Mouse (Mus musculus) forebrain, embryonic 13.5 days (tissue): ENCODE results near the gene Kcnj14. TPM values are rescaled to one million over a fixed set of nuclear protein-coding genes. Genes with fewer than 3 reads are reported as not detected.

Source experiments
- ATAC-seq: fragments of 200-750 bp; cut with Nextera tagmentation; 2 replicates; pipeline ENCODE4 v1.8.0; 2017
- H3K27ac ChIP-seq: fragments of 300-500 bp; sonication (generic); 2 replicates; pipeline ENCODE4 v1.5.1; 2015; ENCODE audit warnings: inconsistent platforms, mild to moderate bottlenecking, moderate library complexity
- H3K27me3 ChIP-seq: fragments of 300-500 bp; sonication (generic); 2 replicates; pipeline ENCODE4 v1.6.1; 2015; ENCODE audit warnings: mild to moderate bottlenecking, inconsistent platforms
- H3K36me3 ChIP-seq: fragments of 300-500 bp; sonication (generic); 2 replicates; pipeline ENCODE4 v1.6.1; 2015; ENCODE audit warnings: mild to moderate bottlenecking, inconsistent platforms; ENCODE audit not compliant: poor library complexity, severe bottlenecking
- H3K4me1 ChIP-seq: fragments of 300-500 bp; sonication (generic); 2 replicates; pipeline ENCODE4 v1.6.1; 2015; ENCODE audit warnings: inconsistent platforms
- H3K4me2 ChIP-seq: fragments of 300-500 bp; sonication (generic); 2 replicates; pipeline ENCODE4 v1.6.1; 2015; ENCODE audit warnings: inconsistent platforms, mild to moderate bottlenecking, moderate library complexity
- H3K4me3 ChIP-seq: fragments of 300-500 bp; sonication (generic); 2 replicates; pipeline ENCODE4 v1.5.1; 2015; ENCODE audit warnings: mild to moderate bottlenecking, inconsistent platforms
- H3K9ac ChIP-seq: fragments of 300-500 bp; sonication (generic); 2 replicates; pipeline ENCODE4 v1.6.1; 2015; ENCODE audit warnings: mild to moderate bottlenecking, inconsistent platforms
- H3K9me3 ChIP-seq: fragments of 300-500 bp; sonication (generic); replicated peaks from 2 replicates; pipeline ENCODE4 v1.6.1; 2016; ENCODE audit warnings: inconsistent platforms
- WGBS: fragments of 180-500 bp; shearing (Covaris S2); methylation state at CpG from one replicate; pipeline ENCODE4 v1.1.7; 2015; 5-methylcytosine and 5-hydroxymethylcytosine counted together
- polyA plus RNA-seq: library from polyadenylated mRNA; unstranded; fragments of >200 nt; fragmentation: Nextera tagmentation; extraction: Ambion mirVana; gene quantifications from 2 replicates; pipeline ENCODE4 v1.2.1, GENCODE M21; 2015

Gene Kcnj14
- polyA plus RNA-seq, 1 experiment from 2014 or later, result 0.49 TPM

GRCm38 (mm10) chr7:45791756-45792490, 32.7 kb downstream of the Kcnj14 start:
- peaks cover 19% of the 10 kb centered on the region for H3K27me3 ChIP-seq
- H3K4me1 ChIP-seq, result peaks cover 10% of the 10 kb centered on the region
- H3K4me3 ChIP-seq, result no peak overlapping the region
- peaks cover 97% of the 10 kb centered on the region for H3K36me3 ChIP-seq
- H3K9ac ChIP-seq, result no peak overlapping the region
- WGBS, result 81% methylated on average over 17 of the region's 17 CpGs
- H3K4me2 ChIP-seq, result no peak overlapping the region
- no peaks in the 10 kb centered on the region for H3K9me3 ChIP-seq
- no peak for ATAC-seq
- H3K27ac ChIP-seq, result no peak overlapping the region

- Histone ChIP-seq H3K4me3 (no peak overlapping the region), H3K4me1 (peaks cover 17% of the 10 kb centered on the region), H3K27ac (no peak overlapping the region), H3K27me3 (peaks cover 7% of the 10 kb centered on the region; the same call in 1 of the 2 replicates), H3K9ac (no peak overlapping the region), H3K36me3 (peaks cover 85% of the 10 kb centered on the region), H3K4me2 (no peak overlapping the region), H3K9me3 (no peaks in the 10 kb centered on the region)
- no peak for ATAC-seq
- 89% methylated on average over 6 of the region's 6 CpGs for WGBS
Observed at GRCm38 (mm10) chr7:45790721-45791120, 33.9 kb downstream of the Kcnj14 start.

DNA sequence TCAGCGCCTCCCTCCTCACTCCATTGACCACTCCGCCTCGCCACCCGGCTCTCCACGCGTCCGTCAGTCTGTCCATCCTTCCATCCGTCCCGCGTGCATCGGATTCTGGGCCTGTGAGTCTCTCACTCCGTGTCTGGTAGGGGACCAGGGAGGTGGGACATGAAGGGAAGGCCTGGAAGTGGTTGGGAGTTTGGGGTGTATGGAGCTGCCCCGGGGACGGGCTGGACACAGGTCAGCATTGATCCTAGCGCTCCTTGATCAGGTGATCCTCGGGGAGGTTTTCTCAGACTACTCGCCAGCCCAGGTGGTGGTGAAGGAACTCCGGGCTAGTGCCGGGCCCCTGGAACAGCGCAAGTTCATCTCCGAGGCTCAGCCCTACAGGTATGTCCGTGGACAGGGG, 36.9 kb downstream of the Kcnj14 start:
- no peak overlapping the region for H3K27ac ChIP-seq
- WGBS, result 91% methylated on average over 22 of the region's 22 CpGs
- H3K4me3 ChIP-seq, result no peak overlapping the region
- H3K27me3 ChIP-seq, result no peaks in the 10 kb centered on the region
- no peaks in the 10 kb centered on the region for H3K9me3 ChIP-seq
- peak overlapping the region; percentile 91 for H3K4me2 ChIP-seq
- peaks cover 54% of the 10 kb centered on the region for H3K36me3 ChIP-seq
- H3K4me1 ChIP-seq, result peaks cover 31% of the 10 kb centered on the region
- H3K9ac ChIP-seq, result no peak overlapping the region
- no peak for ATAC-seq

- Histone ChIP-seq H3K36me3 (peaks cover 46% of the 10 kb centered on the region), H3K27ac (peak overlapping the region; percentile 97), H3K4me2 (peak overlapping the region; percentile 91), H3K27me3 (no peaks in the 10 kb centered on the region), H3K9me3 (no peaks in the 10 kb centered on the region), H3K4me3 (peak overlapping the region; percentile 93), H3K4me1 (peaks cover 31% of the 10 kb centered on the region), H3K9ac (peak overlapping the region; percentile 92)
- ATAC-seq, result peak; percentile 19; the same call in 1 of the 2 replicates
- 7% methylated on average over 17 of the region's 17 CpGs for WGBS
Observed at GRCm38 (mm10) chr7:45786661-45787413, 37.7 kb downstream of the Kcnj14 start.

- Histone ChIP-seq H3K27ac (peak overlapping the region; percentile 97), H3K27me3 (no peaks in the 10 kb centered on the region), H3K9me3 (no peaks in the 10 kb centered on the region), H3K4me1 (peaks cover 31% of the 10 kb centered on the region), H3K9ac (peak overlapping the region; percentile 92), H3K4me2 (peak overlapping the region; percentile 91), H3K36me3 (peaks cover 40% of the 10 kb centered on the region), H3K4me3 (peak overlapping the region; percentile 93)
- under 1% methylated on average over 14 of the region's 14 CpGs for WGBS
- peak; percentile 39 for ATAC-seq
Observed at GRCm38 (mm10) chr7:45786136-45786578, 38.4 kb downstream of the Kcnj14 start.

DNA sequence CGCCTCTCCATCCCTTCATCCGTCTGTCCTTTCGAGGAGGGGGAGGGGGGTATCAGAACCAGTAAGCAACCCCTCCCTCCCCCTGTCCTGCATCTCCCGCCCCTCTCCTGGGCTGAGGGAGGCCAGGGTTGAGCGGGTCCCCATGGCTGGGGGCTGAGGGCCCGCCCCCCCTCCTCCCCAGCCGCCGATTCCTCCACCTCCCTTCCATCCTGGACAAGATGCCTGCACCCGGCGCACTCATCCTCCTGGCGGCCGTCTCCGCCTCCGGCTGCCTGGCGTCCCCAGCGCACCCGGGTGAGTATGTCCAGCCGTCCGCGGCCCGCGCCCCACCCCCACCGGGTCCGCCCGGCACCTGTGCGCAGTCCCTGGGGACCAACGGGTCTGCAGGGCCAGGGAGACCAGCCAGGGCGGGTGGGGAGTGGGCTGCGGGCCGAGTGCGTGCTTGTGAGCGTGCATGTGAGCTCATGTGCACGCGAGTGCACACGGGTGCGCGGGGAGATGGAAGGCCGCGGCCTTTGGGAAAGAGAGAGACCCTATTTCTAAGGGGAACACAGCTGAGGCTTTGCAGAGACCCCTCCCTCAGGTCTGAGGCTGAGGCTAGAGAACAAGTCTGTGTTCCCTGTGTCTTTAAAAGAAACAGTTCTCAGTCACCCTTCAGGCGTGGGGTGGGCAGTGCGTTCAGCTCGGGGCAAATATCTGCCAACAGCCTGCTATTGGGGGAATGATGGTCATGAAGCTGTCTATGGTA, 39.0 kb downstream of the Kcnj14 start:
- H3K4me1 ChIP-seq, result peaks cover 31% of the 10 kb centered on the region
- H3K27ac ChIP-seq, result peak overlapping the region; percentile 97
- H3K9ac ChIP-seq, result peak overlapping the region; percentile 92
- ATAC-seq, result peak; percentile 30
- H3K9me3 ChIP-seq, result no peaks in the 10 kb centered on the region
- peaks cover 34% of the 10 kb centered on the region for H3K36me3 ChIP-seq
- H3K27me3 ChIP-seq, result no peaks in the 10 kb centered on the region
- under 1% methylated on average over 36 of the region's 42 CpGs for WGBS
- peak overlapping the region; percentile 91 for H3K4me2 ChIP-seq
- peak overlapping the region; percentile 93 for H3K4me3 ChIP-seq

DNA sequence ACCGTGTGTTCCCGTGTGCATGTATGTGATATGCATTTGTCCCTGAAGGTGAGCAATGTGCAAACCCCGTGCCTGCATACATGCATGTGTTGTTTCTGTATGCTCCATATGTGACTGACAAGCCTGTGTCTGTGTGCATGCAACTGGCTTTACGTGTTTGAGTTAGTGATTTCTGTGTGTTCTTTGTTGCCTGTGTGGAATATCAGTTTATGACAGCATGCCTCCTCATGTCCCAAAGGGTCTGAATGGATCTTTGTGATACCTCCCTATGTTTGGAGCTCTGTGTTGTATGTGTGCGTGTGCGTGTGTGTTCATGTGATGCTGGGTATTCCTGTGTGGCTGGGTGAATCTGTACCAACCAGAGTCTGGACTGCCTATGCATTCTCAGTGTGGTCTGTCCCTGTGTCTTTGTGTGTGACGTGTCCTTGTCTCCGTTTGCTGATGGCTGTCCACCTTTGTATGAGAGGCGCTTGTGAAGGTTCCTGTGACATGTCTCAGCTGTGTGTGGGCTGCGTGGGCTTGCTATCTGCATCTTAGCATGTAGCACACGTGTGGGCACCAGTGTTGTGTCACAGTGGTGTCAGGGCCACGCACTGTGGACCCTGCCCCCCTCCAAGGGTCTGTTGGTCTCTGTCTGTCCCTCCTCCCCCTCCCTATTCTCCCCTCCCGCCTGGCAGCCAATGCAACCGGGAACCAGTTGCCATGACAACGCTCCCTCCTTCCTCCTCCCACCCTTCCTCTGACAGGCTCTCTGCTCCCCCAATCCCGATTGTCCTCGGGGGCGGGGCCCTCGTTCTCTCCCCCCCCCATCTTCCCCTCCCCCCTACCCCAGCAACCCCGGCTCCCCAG, 39.8 kb downstream of the Kcnj14 start, which contains the start of gene Sult2b1:
TSS of gene Sult2b1 (minus strand) at position 146 of the 849 bp plus-strand sequence.
- H3K36me3 ChIP-seq, result peaks cover 25% of the 10 kb centered on the region
- H3K4me1 ChIP-seq, result peaks cover 31% of the 10 kb centered on the region
- H3K27me3 ChIP-seq, result no peaks in the 10 kb centered on the region
- peak; percentile 60 for ATAC-seq
- H3K4me2 ChIP-seq, result peak within 1 kb of the TSS; percentile 91
- H3K9me3 ChIP-seq, result no peaks in the 10 kb centered on the region
- peak within 1 kb of the TSS; percentile 93 for H3K4me3 ChIP-seq
- H3K9ac ChIP-seq, result peak within 1 kb of the TSS; percentile 92
- WGBS, result 18% methylated on average over 20 of the region's 20 CpGs
- peak within 1 kb of the TSS; percentile 97 for H3K27ac ChIP-seq

- H3K36me3 ChIP-seq, result peaks cover 14% of the 10 kb centered on the region
- no peaks in the 10 kb centered on the region for H3K9me3 ChIP-seq
- 1% methylated on average over 38 of the region's 38 CpGs for WGBS
- H3K4me3 ChIP-seq, result peak within 1 kb of the TSS; percentile 93
- peaks cover 40% of the 10 kb centered on the region for H3K4me1 ChIP-seq
- H3K27me3 ChIP-seq, result no peaks in the 10 kb centered on the region
- H3K27ac ChIP-seq, result peak within 1 kb of the TSS; percentile 97
- peak within 1 kb of the TSS; percentile 91 for H3K4me2 ChIP-seq
- ATAC-seq, result peak; percentile 48
- H3K9ac ChIP-seq, result peak within 1 kb of the TSS; percentile 92
Observed at GRCm38 (mm10) chr7:45783511-45784091, 41.0 kb downstream of the Kcnj14 start, which contains the start of gene Lmtk3. Lmtk3 (plus strand) TSS chr7:45783738.

DNA sequence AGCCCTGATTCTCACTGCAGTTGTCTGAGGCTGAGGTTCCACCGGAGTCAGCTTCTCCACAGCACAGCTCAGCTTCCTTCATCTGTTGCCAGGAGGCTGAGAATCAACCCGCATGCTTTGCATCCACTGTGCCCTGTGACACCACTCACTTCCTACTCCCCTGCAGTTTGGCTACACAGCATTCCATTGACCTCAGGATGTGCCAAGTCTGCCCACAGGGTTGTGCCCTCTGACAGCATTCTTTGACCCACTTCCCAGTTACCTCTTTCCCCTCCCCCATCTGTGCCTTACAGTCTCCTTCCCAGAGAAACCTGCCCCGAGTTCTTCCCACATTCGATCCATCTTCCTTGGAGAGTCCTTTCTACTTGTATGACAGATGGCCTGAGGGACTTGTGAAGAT, 42.3 kb downstream of the Kcnj14 start:
- no peak overlapping the region for H3K4me3 ChIP-seq
- WGBS, result 81% methylated on average over 4 of the region's 4 CpGs
- ATAC-seq, result no peak
- H3K4me2 ChIP-seq, result no peak overlapping the region
- H3K36me3 ChIP-seq, result peaks cover under 1% of the 10 kb centered on the region
- no peak overlapping the region for H3K9ac ChIP-seq
- H3K9me3 ChIP-seq, result no peaks in the 10 kb centered on the region
- H3K27ac ChIP-seq, result no peak overlapping the region
- H3K27me3 ChIP-seq, result no peaks in the 10 kb centered on the region
- peaks cover 35% of the 10 kb centered on the region for H3K4me1 ChIP-seq

- Histone ChIP-seq H3K27ac (no peak overlapping the region), H3K27me3 (0 out of 2 replicates have a peak, but pooled peaks cover 3% of the 10 kb centered on the region), H3K36me3 (no peaks in the 10 kb centered on the region), H3K4me2 (peak overlapping the region; percentile 48), H3K9me3 (no peaks in the 10 kb centered on the region), H3K4me3 (peak overlapping the region; percentile 9; the same call in 1 of the 2 replicates), H3K4me1 (peaks cover 16% of the 10 kb centered on the region), H3K9ac (peak overlapping the region; percentile 37)
- no peak for ATAC-seq
- 23% methylated on average over 22 of the region's 22 CpGs for WGBS
Observed at GRCm38 (mm10) chr7:45779081-45779641, 45.4 kb downstream of the Kcnj14 start.
